Mouse (Mus musculus) neutrophil, adult 83 days (primary cell): ENCODE results near the gene Csdc2. TPM values are rescaled to one million over a fixed set of nuclear protein-coding genes. Genes with fewer than 3 reads are reported as not detected.

ENCODE experiments used
- total RNA-seq, 2 experiments: library from RNA; stranded (reverse); gene quantifications; one replicate each; pipeline ENCODE4 v1.2.4; 2023

Gene Csdc2
- total RNA-seq = not detected

GRCm38 (mm10) chr15:81936679-81937078, at the start of gene Csdc2:
TSS of gene Csdc2 (plus strand) at chr15:81936759.

DNA sequence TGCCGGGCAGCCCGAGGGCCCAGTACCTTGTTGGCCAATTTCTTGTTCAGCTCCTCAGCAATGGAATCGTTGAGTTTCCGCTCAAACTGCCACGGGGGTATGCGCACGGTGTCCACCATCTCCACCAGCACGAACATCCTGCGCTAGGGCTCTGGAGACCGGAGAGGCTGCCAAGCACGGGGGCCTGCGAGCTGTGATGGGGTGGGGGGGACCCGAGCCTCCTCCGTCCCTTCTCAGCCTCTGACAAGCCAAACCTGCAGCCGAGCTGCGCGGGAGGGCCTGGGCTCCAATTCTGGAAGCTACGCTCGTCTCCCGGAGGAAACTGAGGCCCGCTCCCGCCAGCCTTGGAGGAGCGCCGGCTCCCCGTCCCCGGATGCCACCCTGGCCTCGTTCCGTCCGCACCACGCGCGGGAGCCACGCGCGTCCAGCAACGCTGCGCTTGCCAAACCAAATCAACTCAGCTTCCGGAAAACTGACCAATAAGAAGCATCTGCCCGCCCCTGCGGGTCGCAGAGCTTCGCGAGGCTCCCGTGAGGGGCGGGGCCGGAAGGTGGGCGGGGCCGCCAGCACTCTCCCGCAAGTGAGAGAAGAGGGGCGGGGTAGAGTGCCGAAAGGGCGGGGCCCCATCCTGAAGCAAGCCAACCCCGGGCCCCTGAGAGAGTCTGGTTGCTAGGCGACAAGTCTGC, 10.7 kb upstream of the Csdc2 start, which contains the start of gene Polr3h:
Gene Polr3h, minus strand, starts transcription at position 481 of the 686 bp plus-strand sequence.

GRCm38 (mm10) chr15:81960171-81961077, 23.9 kb downstream of the Csdc2 start, which contains the start of gene Pmm1:
TSS of gene Pmm1 (minus strand) at chr15:81960930.

GRCm38 (mm10) chr15:81980321-81980720, 43.8 kb downstream of the Csdc2 start, which contains the start of gene 1700029P11Rik:
TSS of gene 1700029P11Rik (plus strand) at chr15:81980540.

GRCm38 (mm10) chr15:81987646-81988045, 51.1 kb downstream of the Csdc2 start, which contains the start of gene Xrcc6:
TSS of gene Xrcc6 (plus strand) at chr15:81987835.

Other genes with a start within 250 kb of the Csdc2 start
- gene Chadl, start 239.5 kb upstream of the Csdc2 start, total RNA-seq = not detected
- gene Zc3h7b, start 191.7 kb upstream of the Csdc2 start, total RNA-seq = 10 to 100 TPM; 12.1 to 15.4 TPM
- 10 to 100 TPM; 55.0 to 62.4 TPM for gene Rangap1, start 191.2 kb upstream of the Csdc2 start, total RNA-seq
- 1 to 10 TPM; 4.0 to 4.2 TPM for gene Tef, start 134.3 kb upstream of the Csdc2 start, total RNA-seq
- 10 to 100 TPM; 38.2 to 38.7 TPM for gene Tob2, start 78.0 kb upstream of the Csdc2 start, total RNA-seq
- 10 to 100 TPM; 38.0 to 51.5 TPM for gene Phf5a, start 64.8 kb upstream of the Csdc2 start, total RNA-seq
- gene Aco2, start 64.5 kb upstream of the Csdc2 start, total RNA-seq = 10 to 100 TPM; 79.6 to 98.5 TPM
- gene Polr3h, start 10.5 kb upstream of the Csdc2 start, total RNA-seq = 1 to 10 TPM; 5.6 to 6.1 TPM
- 10 to 100 TPM; 33.5 to 41.0 TPM for gene Pmm1, start 24.2 kb downstream of the Csdc2 start, total RNA-seq
- gene 1700029P11Rik, start 43.8 kb downstream of the Csdc2 start, total RNA-seq = not detected
- gene Xrcc6, start 51.1 kb downstream of the Csdc2 start, total RNA-seq = 10 to 100 TPM; 23.1 to 24.6 TPM
- gene Desi1, start 97.1 kb downstream of the Csdc2 start, total RNA-seq = 10 to 100 TPM; 22.3 to 23.0 TPM
- gene Snu13, start 110.8 kb downstream of the Csdc2 start, total RNA-seq = 10 to 100 TPM; 46.9 to 48.5 TPM
- not detected for gene 4930407I10Rik, start 122.4 kb downstream of the Csdc2 start, total RNA-seq
- under 1 TPM; 0.11 to 0.18 TPM for gene Mei1, start 133.2 kb downstream of the Csdc2 start, total RNA-seq
- gene Ccdc134, start 191.2 kb downstream of the Csdc2 start, total RNA-seq = 10 to 100 TPM in 1 of 2 experiments, 1 to 10 TPM in 1; 9.4 to 12.5 TPM
- 10 to 100 TPM; 56.0 to 67.1 TPM for gene Srebf2, start 210.4 kb downstream of the Csdc2 start, total RNA-seq